Comparison of ENCODE assay signal across 8 mouse cellular contexts in the genomic region with DNA sequence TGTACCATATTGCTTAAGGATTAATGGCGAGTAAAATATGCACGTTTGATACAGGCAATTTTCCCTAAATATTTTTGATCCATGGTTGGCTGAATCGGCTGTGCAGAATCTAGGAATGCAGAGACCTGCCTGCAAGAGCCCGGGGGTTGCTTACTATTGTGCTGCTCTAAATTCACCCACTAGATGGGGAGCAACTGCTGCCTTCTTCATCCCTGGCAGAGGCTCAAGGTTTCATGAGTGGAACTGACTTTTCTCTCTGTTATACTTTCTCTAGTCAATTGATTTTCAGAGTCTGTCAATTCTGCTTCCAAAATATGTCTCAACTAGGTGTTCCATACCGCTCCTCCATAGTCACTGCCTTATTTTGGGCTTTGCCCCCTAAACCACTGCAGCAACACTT.
DNase-seq lines count a peak whose midpoint lies in the region; ATAC-seq and TF ChIP-seq lines count a peak whose summit lies in the region.
"Had no signal": no experiment of that assay in that cellular context is flagged by ENCODE, and none has a peak within 500 bp of the region (broad histone marks: within the 10 kb centered on the region; RNA-seq: fewer than 3 reads in every experiment).

No protein-coding gene starts in this region.

- peaks cover 7% of the 10 kb centered on the region for H3K4me1 ChIP-seq in heart, embryonic 11.5 days (ENCODE audit: control insufficient read depth, insufficient read depth, low read length)
- no peaks in the 10 kb centered on the region for H3K4me1 ChIP-seq in midbrain, embryonic 14.5 days (ENCODE audit: control insufficient read depth, insufficient read depth, low read length)
- no peaks in the 10 kb centered on the region for H3K4me1 ChIP-seq in midbrain, embryonic 16.5 days (ENCODE audit: control insufficient read depth, insufficient read depth, low read length)
- 0 out of 2 replicates have a peak, but pooled peaks cover 4% of the 10 kb centered on the region for H3K4me1 ChIP-seq in cortical plate, adult 2 months (ENCODE audit: control insufficient read depth, insufficient read depth, low read length)
- H3K4me1 ChIP-seq in midbrain, embryonic 13.5 days (replicated peaks), result no peaks in the 10 kb centered on the region

- H3K27me3 ChIP-seq in heart, embryonic 11.5 days (ENCODE audit: control insufficient read depth, insufficient read depth, low read length), result peaks cover 6% of the 10 kb centered on the region
- no peaks in the 10 kb centered on the region for H3K27me3 ChIP-seq in midbrain, embryonic 14.5 days (ENCODE audit: control insufficient read depth, insufficient read depth, low read length)
- no peaks in the 10 kb centered on the region for H3K27me3 ChIP-seq in midbrain, embryonic 16.5 days (ENCODE audit: control insufficient read depth, insufficient read depth, low read depth, low read length)
- H3K27me3 ChIP-seq in splenic B cell, adult 2 months (ENCODE audit: control insufficient read depth, insufficient read depth, low read length, poor library complexity, severe bottlenecking), result no peaks in the 10 kb centered on the region
- H3K27me3 ChIP-seq in midbrain, embryonic 13.5 days, result no peaks in the 10 kb centered on the region

- ATAC-seq in heart, embryonic 11.5 days (replicated peaks; ENCODE audit: insufficient number of reproducible peaks, low FRiP score, low TSS enrichment), result no peak
- no peak for ATAC-seq in midbrain, embryonic 14.5 days (ENCODE audit: low FRiP score, low TSS enrichment)
- no peak for ATAC-seq in midbrain, embryonic 16.5 days
- ATAC-seq in midbrain, embryonic 13.5 days, result no peak

- H3K9me3 ChIP-seq in heart, embryonic 11.5 days (replicated peaks; ENCODE audit: control insufficient read depth, low read length), result no peaks in the 10 kb centered on the region
- no peaks in the 10 kb centered on the region for H3K9me3 ChIP-seq in midbrain, embryonic 14.5 days (ENCODE audit: control insufficient read depth, low read length)
- H3K9me3 ChIP-seq in midbrain, embryonic 16.5 days (replicated peaks; ENCODE audit: control insufficient read depth, low read length, poor library complexity, severe bottlenecking), result no peaks in the 10 kb centered on the region
- no peaks in the 10 kb centered on the region for H3K9me3 ChIP-seq in midbrain, embryonic 13.5 days

- no peak overlapping the region for H3K27ac ChIP-seq in heart, embryonic 11.5 days (ENCODE audit: low read depth, low read length)
- no peak overlapping the region for H3K27ac ChIP-seq in midbrain, embryonic 14.5 days (replicated peaks; ENCODE audit: low read depth, low read length)
- no peak overlapping the region for H3K27ac ChIP-seq in midbrain, embryonic 16.5 days (ENCODE audit: low read length)
- H3K27ac ChIP-seq in cortical plate, adult 2 months (ENCODE audit: insufficient read depth, low read length), result no peak overlapping the region
- no peak overlapping the region for H3K27ac ChIP-seq in midbrain, embryonic 13.5 days

- WGBS in heart, embryonic 11.5 days (ENCODE audit: insufficient replicate concordance), result 68% methylated on average over 5 of the region's 5 CpGs
- 85% methylated on average over 5 of the region's 5 CpGs for WGBS in midbrain, embryonic 14.5 days
- WGBS in midbrain, embryonic 16.5 days, result 71% methylated on average over 5 of the region's 5 CpGs
- WGBS in midbrain, embryonic 13.5 days, result 84% methylated on average over 5 of the region's 5 CpGs

- no peak overlapping the region for H3K9ac ChIP-seq in heart, embryonic 11.5 days (ENCODE audit: low read depth, low read length)
- H3K9ac ChIP-seq in midbrain, embryonic 14.5 days (replicated peaks; ENCODE audit: low read length), result no peak overlapping the region
- no peak overlapping the region for H3K9ac ChIP-seq in midbrain, embryonic 16.5 days (ENCODE audit: low read depth, low read length)
- H3K9ac ChIP-seq in midbrain, embryonic 13.5 days (replicated peaks), result no peak overlapping the region

- no peaks in the 10 kb centered on the region for H3K36me3 ChIP-seq in heart, embryonic 11.5 days (ENCODE audit: control insufficient read depth, insufficient read depth, low read length)
- no peaks in the 10 kb centered on the region for H3K36me3 ChIP-seq in midbrain, embryonic 14.5 days (ENCODE audit: control insufficient read depth, insufficient read depth, low read length)
- no peaks in the 10 kb centered on the region; the same call in 1 of the 2 replicates for H3K36me3 ChIP-seq in midbrain, embryonic 16.5 days (ENCODE audit: control insufficient read depth, insufficient read depth, low read length)
- H3K36me3 ChIP-seq in splenic B cell, adult 2 months (ENCODE audit: control insufficient read depth, insufficient read depth, low read length, poor library complexity, severe bottlenecking), result no peaks in the 10 kb centered on the region
- peaks cover 10% of the 10 kb centered on the region; the same call in 1 of the 2 replicates for H3K36me3 ChIP-seq in midbrain, embryonic 13.5 days

- no peak overlapping the region for H3K4me2 ChIP-seq in heart, embryonic 11.5 days
- H3K4me2 ChIP-seq in midbrain, embryonic 14.5 days (ENCODE audit: low read length), result no peak overlapping the region
- H3K4me2 ChIP-seq in midbrain, embryonic 16.5 days (ENCODE audit: low read length), result no peak overlapping the region
- H3K4me2 ChIP-seq in midbrain, embryonic 13.5 days (replicated peaks), result no peak overlapping the region

- no peak overlapping the region for H3K4me3 ChIP-seq in heart, embryonic 11.5 days (ENCODE audit: low read depth, low read length)
- H3K4me3 ChIP-seq in midbrain, embryonic 14.5 days (replicated peaks; ENCODE audit: low read depth, low read length), result no peak overlapping the region
- H3K4me3 ChIP-seq in midbrain, embryonic 16.5 days (ENCODE audit: low read depth, low read length), result no peak overlapping the region
- H3K4me3 ChIP-seq in cortical plate, adult 2 months (ENCODE audit: insufficient read depth, low read length), result no peak overlapping the region
- no peak overlapping the region for H3K4me3 ChIP-seq in midbrain, embryonic 13.5 days (replicated peaks)

- peak; percentile 45 for TF ChIP-seq CTCF in cortical plate, adult 2 months (IDR thresholded peaks at IDR 0.05; ENCODE audit: extremely low read depth, insufficient read depth, low read length)

- TF ChIP-seq POLR2A in cortical plate, adult 2 months (IDR thresholded peaks at IDR 0.05; ENCODE audit: extremely low read depth, insufficient read depth, low read length), result no peak

- DNase-seq in heart, postnatal 4 days, result peak; percentile 67
- peak; percentile 44 for DNase-seq in midbrain, embryonic 14.5 days
- DNase-seq in splenic B cell, adult 2 months (ENCODE audit: low read depth, low spot score), result peak; percentile 12
- DNase-seq: spleen, adult 18-20 months had no signal

Comparison
In these comparisons a context has a peak if more than half of its experiments do, and no peak if none do; other contexts are left out.
1. DNase-seq: peak in every context shown above with its lines; median percentile 67 in heart, postnatal 4 days; 44 in midbrain, embryonic 14.5 days; 12 in splenic B cell, adult 2 months.